Mouse (Mus musculus): ENCODE measurements around the gene Syngr2. TPM values are rescaled to one million over a fixed set of nuclear protein-coding genes. Genes with fewer than 3 reads are reported as not detected.
A peak's percentile ranks its signal among the peaks of the same experiment; 100 is the strongest.
"Not testable (repeated sequence)": the region's sequence is repeated elsewhere in the genome, so short reads cannot be mapped to it uniquely, and the experiment has no call there.

The Syngr2 gene
- polyA plus RNA-seq, 1 experiment, result 120 TPM

- TF ChIP-seq CTCF (IDR thresholded peaks at IDR 0.05; ENCODE audit: control insufficient read depth, insufficient read depth, low read length) (no peak), POLR2A (IDR thresholded peaks at IDR 0.05; ENCODE audit: borderline replicate concordance, control insufficient read depth, low read depth, low read length) (no peak)
- 7% methylated on average over 9 of the region's 9 CpGs for WGBS
- peak overlapping the region; percentile 93 for H3K27ac ChIP-seq (ENCODE audit: control insufficient read depth, insufficient read depth, low read depth, low read length, poor library complexity)
- peaks cover 2% of the 10 kb centered on the region; the same call in 1 of the 2 replicates for H3K4me1 ChIP-seq (ENCODE audit: control insufficient read depth, insufficient read depth, low read length)
- H3K4me3 ChIP-seq (replicated peaks; ENCODE audit: control insufficient read depth, low read depth, low read length), result peak overlapping the region; percentile 91
Observed at GRCm38 (mm10) chr11:117782705-117783034, 26.8 kb upstream of the Syngr2 start.

- WGBS, result under 1% methylated on average over 31 of the region's 31 CpGs
- peak overlapping the region; percentile 93 for H3K27ac ChIP-seq (ENCODE audit: control insufficient read depth, insufficient read depth, low read depth, low read length, poor library complexity)
- peak; percentile 76; the same call in 1 of the 2 replicates for TF ChIP-seq POLR2A (IDR thresholded peaks at IDR 0.05; ENCODE audit: borderline replicate concordance, control insufficient read depth, low read depth, low read length)
- peak; percentile 45; the same call in 1 of the 2 replicates for TF ChIP-seq CTCF (IDR thresholded peaks at IDR 0.05; ENCODE audit: control insufficient read depth, insufficient read depth, low read length)
- peak overlapping the region; percentile 91 for H3K4me3 ChIP-seq (replicated peaks; ENCODE audit: control insufficient read depth, low read depth, low read length)
- H3K4me1 ChIP-seq (ENCODE audit: control insufficient read depth, insufficient read depth, low read length), result peaks cover 2% of the 10 kb centered on the region; the same call in 1 of the 2 replicates
Observed at GRCm38 (mm10) chr11:117783089-117783488, 26.4 kb upstream of the Syngr2 start.

GRCm38 (mm10) chr11:117783683-117784309 lies 25.7 kb upstream of the Syngr2 start:
- WGBS, result 68% methylated on average over 10 of the region's 10 CpGs
- peaks cover 2% of the 10 kb centered on the region; the same call in 1 of the 2 replicates for H3K4me1 ChIP-seq (ENCODE audit: control insufficient read depth, insufficient read depth, low read length)
- H3K4me3 ChIP-seq (replicated peaks; ENCODE audit: control insufficient read depth, low read depth, low read length), result peak overlapping the region; percentile 91
- H3K27ac ChIP-seq (ENCODE audit: control insufficient read depth, insufficient read depth, low read depth, low read length, poor library complexity), result peak overlapping the region; percentile 64
- TF ChIP-seq POLR2A (IDR thresholded peaks at IDR 0.05; ENCODE audit: borderline replicate concordance, control insufficient read depth, low read depth, low read length) (no peak), CTCF (IDR thresholded peaks at IDR 0.05; ENCODE audit: control insufficient read depth, insufficient read depth, low read length) (no peak)

- TF ChIP-seq POLR2A (IDR thresholded peaks at IDR 0.05; ENCODE audit: borderline replicate concordance, control insufficient read depth, low read depth, low read length) (peak; percentile 33; the same call in 1 of the 2 replicates), CTCF (IDR thresholded peaks at IDR 0.05; ENCODE audit: control insufficient read depth, insufficient read depth, low read length) (peak; percentile 95)
- H3K4me3 ChIP-seq (replicated peaks; ENCODE audit: control insufficient read depth, low read depth, low read length), result no peak overlapping the region
- no peaks in the 10 kb centered on the region; the same call in 1 of the 2 replicates for H3K4me1 ChIP-seq (ENCODE audit: control insufficient read depth, insufficient read depth, low read length)
- WGBS, result 10% methylated on average over 10 of the region's 10 CpGs
- H3K27ac ChIP-seq (ENCODE audit: control insufficient read depth, insufficient read depth, low read depth, low read length, poor library complexity), result no peak overlapping the region
Observed at GRCm38 (mm10) chr11:117786294-117786693, 23.2 kb upstream of the Syngr2 start.

GRCm38 (mm10) chr11:117788481-117788880 lies 21.0 kb upstream of the Syngr2 start:
- not testable (repeated sequence) for H3K4me1 ChIP-seq (ENCODE audit: control insufficient read depth, insufficient read depth, low read length); H3K27ac ChIP-seq (ENCODE audit: control insufficient read depth, insufficient read depth, low read depth, low read length, poor library complexity); H3K4me3 ChIP-seq (replicated peaks; ENCODE audit: control insufficient read depth, low read depth, low read length)
- WGBS, result 88% methylated on average over 7 of the region's 7 CpGs

GRCm38 (mm10) chr11:117790286-117790685 lies 19.2 kb upstream of the Syngr2 start:
- Histone ChIP-seq H3K4me1 (ENCODE audit: control insufficient read depth, insufficient read depth, low read length) (peaks cover 5% of the 10 kb centered on the region), H3K4me3 (replicated peaks; ENCODE audit: control insufficient read depth, low read depth, low read length) (no peak overlapping the region), H3K27ac (ENCODE audit: control insufficient read depth, insufficient read depth, low read depth, low read length, poor library complexity) (no peak overlapping the region)
- TF ChIP-seq POLR2A (IDR thresholded peaks at IDR 0.05; ENCODE audit: borderline replicate concordance, control insufficient read depth, low read depth, low read length), result 0 out of 2 replicates have a peak, but pooled peaks have one; percentile 34
- TF ChIP-seq CTCF (IDR thresholded peaks at IDR 0.05; ENCODE audit: control insufficient read depth, insufficient read depth, low read length), result peak; percentile 92
- 18% methylated on average over 14 of the region's 14 CpGs for WGBS

GRCm38 (mm10) chr11:117790703-117791440 lies 18.6 kb upstream of the Syngr2 start:
- Histone ChIP-seq H3K4me3 (replicated peaks; ENCODE audit: control insufficient read depth, low read depth, low read length) (no peak overlapping the region), H3K27ac (ENCODE audit: control insufficient read depth, insufficient read depth, low read depth, low read length, poor library complexity) (peak overlapping the region; percentile 12; the same call in 1 of the 2 replicates), H3K4me1 (ENCODE audit: control insufficient read depth, insufficient read depth, low read length) (peaks cover 5% of the 10 kb centered on the region)
- no peak for TF ChIP-seq POLR2A (IDR thresholded peaks at IDR 0.05; ENCODE audit: borderline replicate concordance, control insufficient read depth, low read depth, low read length)
- peak; percentile 51; the same call in 1 of the 2 replicates for TF ChIP-seq CTCF (IDR thresholded peaks at IDR 0.05; ENCODE audit: control insufficient read depth, insufficient read depth, low read length)
- WGBS, result 61% methylated on average over 23 of the region's 23 CpGs

- Histone ChIP-seq H3K4me3 (replicated peaks; ENCODE audit: control insufficient read depth, low read depth, low read length) (no peak overlapping the region), H3K4me1 (ENCODE audit: control insufficient read depth, insufficient read depth, low read length) (peaks cover 5% of the 10 kb centered on the region), H3K27ac (ENCODE audit: control insufficient read depth, insufficient read depth, low read depth, low read length, poor library complexity) (peak overlapping the region; percentile 12; the same call in 1 of the 2 replicates)
- TF ChIP-seq CTCF (IDR thresholded peaks at IDR 0.05; ENCODE audit: control insufficient read depth, insufficient read depth, low read length) (no peak), POLR2A (IDR thresholded peaks at IDR 0.05; ENCODE audit: borderline replicate concordance, control insufficient read depth, low read depth, low read length) (no peak)
- WGBS, result 89% methylated on average over 9 of the region's 9 CpGs
Observed at GRCm38 (mm10) chr11:117791441-117791761, 18.1 kb upstream of the Syngr2 start.
